21 mouse cellular contexts compared by ENCODE assay signal in the genomic region with DNA sequence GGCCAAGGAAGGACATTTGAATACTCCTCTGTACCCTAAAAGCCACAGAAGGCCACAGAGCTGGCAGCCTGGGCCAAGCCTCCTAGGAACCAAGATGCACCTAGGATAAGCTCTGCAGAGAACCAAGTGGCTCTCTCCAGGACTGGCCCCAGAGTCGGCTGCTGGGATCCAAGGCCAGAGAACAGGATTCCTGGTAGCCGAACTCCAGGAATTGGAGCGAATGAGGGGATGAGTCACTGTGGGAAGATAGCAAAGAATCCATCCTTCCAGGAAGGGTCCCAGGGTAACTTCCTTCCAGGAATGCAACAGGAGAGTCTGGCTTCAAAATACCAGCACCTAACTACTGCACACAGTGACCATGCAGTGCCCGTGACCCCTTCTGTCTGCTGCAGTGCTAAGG. TPM values are rescaled to one million over a fixed set of nuclear protein-coding genes. Genes with fewer than 3 reads are reported as not detected.
A peak's percentile ranks its signal among the peaks of the same experiment; 100 is the strongest.
DNase-seq lines count a peak whose midpoint lies in the region; ATAC-seq and TF ChIP-seq lines count a peak whose summit lies in the region.
"Had no signal": no experiment of that assay in that cellular context is flagged by ENCODE, and none has a peak within 500 bp of the region (broad histone marks: within the 10 kb centered on the region; RNA-seq: fewer than 3 reads in every experiment).

No protein-coding gene starts in this region.

- H3K36me3 ChIP-seq in hindbrain, embryonic 10.5 days: no peaks in the 10 kb centered on the region
- H3K36me3 ChIP-seq in hindbrain, embryonic 11.5 days (ENCODE audit: control insufficient read depth, insufficient read depth, low read length): no peaks in the 10 kb centered on the region
- no peaks in the 10 kb centered on the region for H3K36me3 ChIP-seq in heart, postnatal 0 days (replicated peaks; ENCODE audit: control insufficient read depth, insufficient read depth, low read length)
- H3K36me3 ChIP-seq: neural tube, embryonic 12.5 days had no signal

- TF ChIP-seq EP300 in heart, postnatal 0 days (IDR thresholded peaks at IDR 0.05; ENCODE audit: low read depth): no peak

- no peak overlapping the region for H3K4me2 ChIP-seq in hindbrain, embryonic 11.5 days (replicated peaks; ENCODE audit: low read depth, low read length)
- no peak overlapping the region for H3K4me2 ChIP-seq in heart, postnatal 0 days (ENCODE audit: low read depth, low read length)
- H3K4me2 ChIP-seq: hindbrain, embryonic 14.5 days; lung, embryonic 14.5 days; neural tube, embryonic 12.5 days had no signal

- no peak for ATAC-seq in hindbrain, embryonic 11.5 days (ENCODE audit: low FRiP score)
- no peak for ATAC-seq in heart, postnatal 0 days (ENCODE audit: insufficient read depth, low read depth)
- ATAC-seq: forebrain, embryonic 16.5 days; Patski had no signal

- no peak overlapping the region for H3K9ac ChIP-seq in hindbrain, embryonic 11.5 days (ENCODE audit: low read depth, low read length)
- H3K9ac ChIP-seq in heart, postnatal 0 days (replicated peaks; ENCODE audit: low read depth, low read length): no peak overlapping the region
- H3K9ac ChIP-seq: hindbrain, embryonic 14.5 days; lung, embryonic 14.5 days; neural tube, embryonic 12.5 days had no signal

- intact Hi-C loops in gastrocnemius, adult 2 months (cut with DNase I): no loop called here

- WGBS in hindbrain, embryonic 10.5 days: 82% methylated on average over 4 of the region's 4 CpGs
- WGBS in hindbrain, embryonic 11.5 days: 85% methylated on average over 4 of the region's 4 CpGs
- 56% methylated on average over 4 of the region's 4 CpGs for WGBS in heart, postnatal 0 days

- H3K4me3 ChIP-seq in gastrocnemius, adult 2 months: no peak overlapping the region
- no peak overlapping the region for H3K4me3 ChIP-seq in hindbrain, embryonic 10.5 days
- no peak overlapping the region for H3K4me3 ChIP-seq in hindbrain, embryonic 11.5 days (ENCODE audit: low read depth, low read length)
- no peak overlapping the region for H3K4me3 ChIP-seq in brown adipose tissue, adult 24 weeks (ENCODE audit: insufficient read depth, low read depth, low read length)
- H3K4me3 ChIP-seq in heart, postnatal 0 days (ENCODE audit: low read depth, low read length): no peak overlapping the region
- H3K4me3 ChIP-seq: neural tube, embryonic 12.5 days had no signal

- no peak for DNase-seq in gastrocnemius, adult 2 months
- DNase-seq in gastrocnemius, postnatal 25 days: no peak
- no peak for DNase-seq in hindbrain, embryonic 10.5 days (ENCODE audit: low spot score)
- DNase-seq in hindbrain, embryonic 11.5 days (ENCODE audit: low spot score): no peak
- DNase-seq in heart, postnatal 0 days (ENCODE audit: low spot score): no peak
- DNase-seq in frontal cortex, postnatal 10 days (ENCODE audit: low spot score in 2 of 2): no peak
- DNase-seq in right cerebral cortex, postnatal 25 days: no peak
- DNase-seq: B cell, adult 2 months; cerebellum, adult 9-10 months; kidney, adult 18-20 months; left cerebral cortex, postnatal 4 days; lung, embryonic 14.5 days; right cerebral cortex, postnatal 4 days; thymus, adult 2 months had no signal

- peak overlapping the region; percentile 78 for H3K27ac ChIP-seq in gastrocnemius, adult 2 months
- H3K27ac ChIP-seq in hindbrain, embryonic 10.5 days: peak overlapping the region; percentile 1; the same call in 1 of the 2 replicates
- H3K27ac ChIP-seq in hindbrain, embryonic 11.5 days (ENCODE audit: low read depth, low read length): no peak overlapping the region
- peak overlapping the region; percentile 83 for H3K27ac ChIP-seq in brown adipose tissue, adult 24 weeks (replicated peaks; ENCODE audit: low read depth, low read length)
- H3K27ac ChIP-seq in heart, postnatal 0 days (ENCODE audit: low read depth): peak overlapping the region; percentile 77
- H3K27ac ChIP-seq: hindbrain, embryonic 14.5 days; macrophage; neural tube, embryonic 12.5 days had no signal

- no peaks in the 10 kb centered on the region for H3K9me3 ChIP-seq in hindbrain, embryonic 10.5 days
- H3K9me3 ChIP-seq in hindbrain, embryonic 11.5 days (ENCODE audit: control insufficient read depth, low read length): no peaks in the 10 kb centered on the region
- H3K9me3 ChIP-seq in heart, postnatal 0 days (replicated peaks; ENCODE audit: control insufficient read depth, low read length): no peaks in the 10 kb centered on the region
- H3K9me3 ChIP-seq: neural tube, embryonic 12.5 days had no signal

- no peak for TF ChIP-seq CTCF in gastrocnemius, adult 2 months (IDR thresholded peaks at IDR 0.05)
- TF ChIP-seq CTCF in heart, postnatal 0 days (IDR thresholded peaks at IDR 0.05; ENCODE audit: low read depth): no peak

- no peaks in the 10 kb centered on the region for H3K27me3 ChIP-seq in hindbrain, embryonic 10.5 days (ENCODE audit: insufficient read depth, poor library complexity, severe bottlenecking)
- no peaks in the 10 kb centered on the region for H3K27me3 ChIP-seq in hindbrain, embryonic 11.5 days (ENCODE audit: control insufficient read depth, insufficient read depth, low read length)
- H3K27me3 ChIP-seq in heart, postnatal 0 days (ENCODE audit: control insufficient read depth, insufficient read depth, low read length): no peaks in the 10 kb centered on the region
- H3K27me3 ChIP-seq: neural tube, embryonic 12.5 days; Patski had no signal

- peaks cover 24% of the 10 kb centered on the region for H3K4me1 ChIP-seq in hindbrain, embryonic 10.5 days (replicated peaks)
- H3K4me1 ChIP-seq in hindbrain, embryonic 11.5 days (replicated peaks; ENCODE audit: control insufficient read depth, insufficient read depth, low read length): no peaks in the 10 kb centered on the region
- peaks cover 67% of the 10 kb centered on the region for H3K4me1 ChIP-seq in brown adipose tissue, adult 24 weeks (ENCODE audit: control insufficient read depth, insufficient read depth, insufficient read length, low read length)
- H3K4me1 ChIP-seq in heart, postnatal 0 days (ENCODE audit: control insufficient read depth, insufficient read depth): peaks cover 43% of the 10 kb centered on the region
- H3K4me1 ChIP-seq: neural tube, embryonic 12.5 days had no signal

RNA-seq across cellular contexts. Expression of a gene that starts 8.6 kb away (rescaled TPM):
- total RNA-seq in gastrocnemius, adult 2 months (2021): 10 to 100 TPM; 11.8 to 16.9 TPM
- total RNA-seq in gastrocnemius, postnatal 25 days (2021): 10 to 100 TPM; 11.7 to 25.2 TPM
- 41.2 and 43.6 TPM in 2 replicates for polyA plus RNA-seq in hindbrain, embryonic 10.5 days (2016; fragmentation: Nextera tagmentation; extraction: Ambion mirVana)
- 20.4 and 22.6 TPM in 2 replicates for polyA plus RNA-seq in hindbrain, embryonic 11.5 days (2014; fragmentation: Nextera tagmentation; extraction: Ambion mirVana)
- polyA plus RNA-seq in brown adipose tissue, adult 24 weeks (2012; ENCODE audit: insufficient read depth, insufficient read length, missing spikeins): 18.6 and 30.7 TPM in 2 replicates
- 79.8 and 84.2 TPM in 2 replicates for total RNA-seq in heart, postnatal 0 days (2014; rRNA removed; ENCODE audit: low replicate concordance)
- polyA plus RNA-seq in heart, postnatal 0 days (2015; fragmentation: Nextera tagmentation; extraction: Ambion mirVana): 53.7 and 58.2 TPM in 2 replicates

RNA-seq across cellular contexts. Expression of a gene that starts 56.8 kb away (rescaled TPM):
- total RNA-seq in gastrocnemius, adult 2 months (2021): not detected
- not detected for total RNA-seq in gastrocnemius, postnatal 25 days (2021)
- 0.52 and 0.86 TPM in 2 replicates for polyA plus RNA-seq in hindbrain, embryonic 10.5 days (2016; fragmentation: Nextera tagmentation; extraction: Ambion mirVana)
- 0.59 TPM in 1 of 2 replicates, not detected in the other for polyA plus RNA-seq in hindbrain, embryonic 11.5 days (2014; fragmentation: Nextera tagmentation; extraction: Ambion mirVana)
- not detected in 2 replicates for polyA plus RNA-seq in brown adipose tissue, adult 24 weeks (2012; ENCODE audit: insufficient read depth, insufficient read length, missing spikeins)
- not detected in 2 replicates for total RNA-seq in heart, postnatal 0 days (2014; rRNA removed; ENCODE audit: low replicate concordance)
- 0.32 and 0.78 TPM in 2 replicates for polyA plus RNA-seq in heart, postnatal 0 days (2015; fragmentation: Nextera tagmentation; extraction: Ambion mirVana)
- total RNA-seq: midbrain, postnatal 0 days had no signal
- polyA plus RNA-seq: macrophage had no signal

RNA-seq across cellular contexts. Expression of a gene that starts 57.7 kb away (rescaled TPM):
- 1,000 to 10,000 TPM; 1,479 to 2,293 TPM for total RNA-seq in gastrocnemius, adult 2 months (2021)
- total RNA-seq in gastrocnemius, postnatal 25 days (2021): 1,000 to 10,000 TPM in 1 of 2 experiments, 100 to 1,000 TPM in 1; 606 to 1,413 TPM
- polyA plus RNA-seq in hindbrain, embryonic 10.5 days (2016; fragmentation: Nextera tagmentation; extraction: Ambion mirVana): 928 and 1,134 TPM in 2 replicates
- 1,074 and 1,099 TPM in 2 replicates for polyA plus RNA-seq in hindbrain, embryonic 11.5 days (2014; fragmentation: Nextera tagmentation; extraction: Ambion mirVana)
- 692 and 1,079 TPM in 2 replicates for polyA plus RNA-seq in brown adipose tissue, adult 24 weeks (2012; ENCODE audit: insufficient read depth, insufficient read length, missing spikeins)
- total RNA-seq in heart, postnatal 0 days (2014; rRNA removed; ENCODE audit: low replicate concordance): 889 and 1,003 TPM in 2 replicates
- polyA plus RNA-seq in heart, postnatal 0 days (2015; fragmentation: Nextera tagmentation; extraction: Ambion mirVana): 742 and 892 TPM in 2 replicates
